Mouse (Mus musculus) limb, embryonic 11.5 days (tissue): Measurements from ENCODE around the gene Cdk5rap3. TPM values are rescaled to one million over a fixed set of nuclear protein-coding genes. Genes with fewer than 3 reads are reported as not detected.

Source experiments
- ATAC-seq: fragments of 200-750 bp; cut with Nextera tagmentation; 2 replicates; pipeline ENCODE4 v1.8.0; 2017; ENCODE audit warnings: low read depth; ENCODE audit not compliant: insufficient number of reproducible peaks, low FRiP score, low TSS enrichment
- DNase-seq: peaks from one replicate; pipeline ENCODE4 v3.0.0-alpha.2; 2015; ENCODE audit warnings: low spot score
- H3K27ac ChIP-seq: fragments of 300-500 bp; sonication (generic); replicated peaks from 2 replicates; pipeline ENCODE4 v1.5.1; 2014; ENCODE audit warnings: low read depth, mild to moderate bottlenecking, low read length
- H3K27me3 ChIP-seq: fragments of 300-500 bp; sonication (generic); 2 replicates; pipeline ENCODE4 v1.6.1; 2014; ENCODE audit warnings: mild to moderate bottlenecking, low read length, mixed read lengths; ENCODE audit not compliant: control insufficient read depth, insufficient read depth
- H3K36me3 ChIP-seq: fragments of 300-500 bp; sonication (generic); 2 replicates; pipeline ENCODE4 v1.6.1; 2014; ENCODE audit warnings: mild to moderate bottlenecking, low read length, moderate library complexity, mixed read lengths; ENCODE audit not compliant: control insufficient read depth, insufficient read depth
- H3K4me1 ChIP-seq: fragments of 300-500 bp; sonication (generic); 2 replicates; pipeline ENCODE4 v1.6.1; 2014; ENCODE audit warnings: low read length, mixed read lengths; ENCODE audit not compliant: control insufficient read depth, insufficient read depth
- H3K4me2 ChIP-seq: fragments of 300-500 bp; sonication (generic); 2 replicates; pipeline ENCODE4 v1.6.1; 2014; ENCODE audit warnings: low read depth, mild to moderate bottlenecking, moderate library complexity; ENCODE audit not compliant: severe bottlenecking
- H3K4me3 ChIP-seq: fragments of 300-500 bp; sonication (generic); 2 replicates; pipeline ENCODE4 v1.5.1; 2014; ENCODE audit warnings: low read depth, low read length
- H3K9ac ChIP-seq: fragments of 300-500 bp; sonication (generic); 2 replicates; pipeline ENCODE4 v1.6.1; 2014; ENCODE audit warnings: mild to moderate bottlenecking, low read length
- H3K9me3 ChIP-seq: fragments of 300-500 bp; sonication (generic); 2 replicates; pipeline ENCODE4 v1.6.1; 2016; ENCODE audit warnings: low read length; ENCODE audit not compliant: control insufficient read depth
- WGBS: fragments of 180-500 bp; shearing (Covaris S2); extraction: QIAGEN DNeasy Blood & Tissue Kit; methylation state at CpG from one replicate; pipeline ENCODE4 v1.1.7; 2014; 5-methylcytosine and 5-hydroxymethylcytosine counted together
- polyA plus RNA-seq: library from polyadenylated mRNA; unstranded; fragments of >200 nt; fragmentation: Nextera tagmentation; extraction: Ambion mirVana; gene quantifications from 2 replicates; pipeline ENCODE4 v1.2.1, GENCODE M21; 2014

The Cdk5rap3 gene
- polyA plus RNA-seq, 1 experiment from 2014 or later: 77.0 TPM

GRCm38 (mm10) chr11:96928691-96929090 lies 12.4 kb upstream of the Cdk5rap3 start:
- no peak overlapping the region for H3K4me2 ChIP-seq
- WGBS: 3% methylated on average over 5 of the region's 5 CpGs
- no peaks in the 10 kb centered on the region for H3K36me3 ChIP-seq
- ATAC-seq (no peak), DNase-seq (no peak)
- H3K4me3 ChIP-seq: no peak overlapping the region
- peaks cover 14% of the 10 kb centered on the region for H3K27me3 ChIP-seq
- H3K27ac ChIP-seq: no peak overlapping the region
- H3K4me1 ChIP-seq: no peaks in the 10 kb centered on the region
- no peaks in the 10 kb centered on the region for H3K9me3 ChIP-seq
- no peak overlapping the region for H3K9ac ChIP-seq

- Histone ChIP-seq H3K9me3 (no peaks in the 10 kb centered on the region), H3K27ac (no peak within 1 kb of the TSS), H3K36me3 (no peaks in the 10 kb centered on the region), H3K9ac (no peak within 1 kb of the TSS), H3K4me2 (no peak within 1 kb of the TSS), H3K4me1 (no peaks in the 10 kb centered on the region), H3K4me3 (no peak within 1 kb of the TSS), H3K27me3 (peaks cover 14% of the 10 kb centered on the region)
- 62% methylated on average over 2 of the region's 2 CpGs for WGBS
- ATAC-seq (no peak), DNase-seq (no peak)
These were observed 11.8 kb upstream of the Cdk5rap3 start, which contains the start of gene Prr15l for GRCm38 (mm10) chr11:96928088-96928487. Gene Prr15l (plus strand): TSS chr11:96928104.

- Histone ChIP-seq H3K4me3 (no peak overlapping the region), H3K27me3 (peaks cover 14% of the 10 kb centered on the region), H3K36me3 (no peaks in the 10 kb centered on the region), H3K4me2 (no peak overlapping the region), H3K9ac (no peak overlapping the region), H3K9me3 (no peaks in the 10 kb centered on the region), H3K27ac (no peak overlapping the region), H3K4me1 (no peaks in the 10 kb centered on the region)
- DNase-seq (no peak), ATAC-seq (no peak)
- WGBS: 79% methylated on average over 5 of the region's 5 CpGs
These were observed 10.3 kb upstream of the Cdk5rap3 start for GRCm38 (mm10) chr11:96926587-96926986.

GRCm38 (mm10) chr11:96925469-96926148 lies 9.3 kb upstream of the Cdk5rap3 start:
- peaks cover 14% of the 10 kb centered on the region for H3K27me3 ChIP-seq
- ATAC-seq (no peak), DNase-seq (no peak)
- no peaks in the 10 kb centered on the region for H3K4me1 ChIP-seq
- H3K4me2 ChIP-seq: no peak overlapping the region
- H3K36me3 ChIP-seq: no peaks in the 10 kb centered on the region
- WGBS: 86% methylated on average over 12 of the region's 12 CpGs
- no peaks in the 10 kb centered on the region for H3K9me3 ChIP-seq
- H3K27ac ChIP-seq: no peak overlapping the region
- no peak overlapping the region for H3K4me3 ChIP-seq
- no peak overlapping the region for H3K9ac ChIP-seq

- Histone ChIP-seq H3K9me3 (no peaks in the 10 kb centered on the region), H3K4me2 (no peak overlapping the region), H3K9ac (no peak overlapping the region), H3K36me3 (no peaks in the 10 kb centered on the region), H3K27ac (no peak overlapping the region), H3K4me3 (no peak overlapping the region), H3K4me1 (no peaks in the 10 kb centered on the region), H3K27me3 (peaks cover 13% of the 10 kb centered on the region)
- no peak for DNase-seq
- no peak for ATAC-seq
- WGBS: 82% methylated on average over 11 of the region's 11 CpGs
These were observed 8.6 kb upstream of the Cdk5rap3 start for GRCm38 (mm10) chr11:96924861-96925260.

- no peak for ATAC-seq
- WGBS: 66% methylated on average over 6 of the region's 6 CpGs
- no peaks in the 10 kb centered on the region for H3K9me3 ChIP-seq
These were observed 2.7 kb upstream of the Cdk5rap3 start for GRCm38 (mm10) chr11:96919003-96919402.

GRCm38 (mm10) chr11:96917415-96917814 lies 1.1 kb upstream of the Cdk5rap3 start:
- H3K9me3 ChIP-seq: no peaks in the 10 kb centered on the region
- WGBS: 88% methylated on average over 6 of the region's 6 CpGs
- DNase-seq (no peak), ATAC-seq (no peak)
- no peak overlapping the region for H3K27ac ChIP-seq
- no peak overlapping the region for H3K4me2 ChIP-seq
- H3K4me3 ChIP-seq: no peak overlapping the region
- peaks cover 3% of the 10 kb centered on the region; the same call in 1 of the 2 replicates for H3K4me1 ChIP-seq
- H3K27me3 ChIP-seq: no peaks in the 10 kb centered on the region
- no peaks in the 10 kb centered on the region for H3K36me3 ChIP-seq
- no peak overlapping the region for H3K9ac ChIP-seq

More at GRCm38 (mm10) chr11:96919003-96919402, 2.7 kb upstream of the Cdk5rap3 start:
- H3K27me3 ChIP-seq: no peaks in the 10 kb centered on the region
- no peak overlapping the region for H3K4me2 ChIP-seq
- H3K9ac ChIP-seq: no peak overlapping the region
- no peak overlapping the region for H3K4me3 ChIP-seq
- DNase-seq: no peak
- H3K4me1 ChIP-seq: peaks cover 3% of the 10 kb centered on the region; the same call in 1 of the 2 replicates
- H3K27ac ChIP-seq: no peak overlapping the region
- H3K36me3 ChIP-seq: no peaks in the 10 kb centered on the region

GRCm38 (mm10) chr11:96916885-96917396 lies 645 bp upstream of the Cdk5rap3 start:
- DNase-seq (no peak), ATAC-seq (no peak)
- H3K36me3 ChIP-seq: no peaks in the 10 kb centered on the region
- peak overlapping the region; percentile 78 for H3K4me3 ChIP-seq
- no peaks in the 10 kb centered on the region for H3K9me3 ChIP-seq
- 0 out of 2 replicates have a peak overlapping the region, but pooled peaks have one; percentile 16 for H3K4me2 ChIP-seq
- peaks cover 3% of the 10 kb centered on the region; the same call in 1 of the 2 replicates for H3K4me1 ChIP-seq
- no peaks in the 10 kb centered on the region for H3K27me3 ChIP-seq
- H3K9ac ChIP-seq: no peak overlapping the region
- WGBS: 31% methylated on average over 12 of the region's 13 CpGs
- H3K27ac ChIP-seq: no peak overlapping the region
